Mouse (Mus musculus): ENCODE results near the gene Vma21-ps.
"Not testable (repeated sequence)": the region's sequence is repeated elsewhere in the genome, so short reads cannot be mapped to it uniquely, and the experiment has no call there.

Vma21-ps gene

DNA sequence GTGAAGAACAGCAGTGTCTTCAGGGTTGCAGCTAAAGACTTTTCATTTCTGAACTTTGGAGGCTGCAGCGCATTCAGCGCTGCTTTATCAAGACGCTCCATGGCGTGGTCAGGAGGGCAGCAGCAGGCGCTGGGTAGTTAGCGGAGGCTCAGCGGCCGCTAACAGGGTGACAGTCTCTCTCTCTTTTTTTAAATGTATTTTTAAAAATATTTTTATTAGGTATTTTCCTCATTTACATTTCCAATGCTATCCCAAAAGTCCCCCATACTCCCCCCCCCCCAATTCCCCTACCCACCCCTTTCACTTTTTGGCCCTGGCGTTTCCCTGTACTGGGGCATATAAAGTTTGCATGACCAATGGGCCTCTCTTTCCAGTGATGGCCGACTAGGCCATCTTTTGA, at the start of gene Vma21-ps:
TSS of gene Vma21-ps (minus strand) at position 101 of the 400 bp plus-strand sequence.
- DNase-seq: not testable (repeated sequence)

DNA sequence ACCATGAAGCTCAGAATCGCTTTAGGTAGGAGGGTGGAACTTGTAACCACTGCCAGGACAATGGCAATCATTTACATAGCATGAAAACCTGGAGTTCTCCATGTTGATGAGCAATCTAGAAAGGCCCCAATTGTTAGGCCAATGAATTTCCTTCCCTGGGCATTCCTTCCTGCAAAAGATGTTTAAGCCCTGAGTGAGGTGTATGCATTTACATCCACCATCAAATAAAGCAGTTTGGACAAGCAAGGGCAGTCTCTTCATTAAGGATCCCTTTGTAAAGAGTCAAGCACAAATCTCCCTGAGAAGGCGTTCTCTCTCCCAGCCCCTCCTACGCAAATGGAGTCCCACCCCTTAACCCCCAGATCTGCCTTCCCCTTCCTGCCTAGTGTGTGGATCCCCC, 46.0 kb upstream of the Vma21-ps start:
- DNase-seq: no peak

DNA sequence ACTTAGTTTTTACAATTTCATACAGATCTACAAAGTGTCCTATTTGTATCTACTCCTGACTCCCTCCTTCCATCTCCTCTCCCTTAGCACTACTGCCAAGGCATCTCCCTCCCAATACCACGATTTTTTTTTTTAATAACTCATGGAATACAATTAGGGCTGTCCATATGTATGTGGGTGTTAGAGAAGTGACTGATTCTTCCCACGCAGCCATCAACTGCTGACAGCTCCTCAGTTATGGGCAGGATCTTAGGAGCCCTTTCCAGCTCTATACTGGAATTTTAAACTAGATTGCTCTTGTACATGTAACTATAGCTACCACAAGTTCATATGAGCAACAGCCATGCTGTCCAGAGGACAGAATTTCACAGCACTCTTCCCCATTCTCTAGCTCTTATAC, 33.6 kb upstream of the Vma21-ps start:
- no peak for DNase-seq

DNA sequence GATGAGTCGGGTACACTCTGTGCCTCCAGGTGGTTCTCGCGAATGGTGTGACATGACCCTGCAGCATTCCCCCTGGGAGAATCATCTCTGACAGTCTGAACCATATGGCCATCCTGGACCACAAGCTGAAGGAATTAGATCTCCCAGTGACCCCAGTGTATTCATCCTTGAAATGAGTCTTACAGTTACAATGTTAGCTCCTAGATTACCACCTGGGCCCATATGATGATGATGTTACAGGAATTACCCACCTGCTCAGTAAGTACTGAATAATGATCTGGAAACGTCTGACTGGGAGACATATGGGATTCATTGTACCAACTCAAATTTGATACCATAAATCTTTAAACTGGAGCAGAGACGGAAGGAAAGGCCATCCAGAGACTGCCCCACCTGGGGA, 29.4 kb upstream of the Vma21-ps start:
- DNase-seq: no peak

DNA sequence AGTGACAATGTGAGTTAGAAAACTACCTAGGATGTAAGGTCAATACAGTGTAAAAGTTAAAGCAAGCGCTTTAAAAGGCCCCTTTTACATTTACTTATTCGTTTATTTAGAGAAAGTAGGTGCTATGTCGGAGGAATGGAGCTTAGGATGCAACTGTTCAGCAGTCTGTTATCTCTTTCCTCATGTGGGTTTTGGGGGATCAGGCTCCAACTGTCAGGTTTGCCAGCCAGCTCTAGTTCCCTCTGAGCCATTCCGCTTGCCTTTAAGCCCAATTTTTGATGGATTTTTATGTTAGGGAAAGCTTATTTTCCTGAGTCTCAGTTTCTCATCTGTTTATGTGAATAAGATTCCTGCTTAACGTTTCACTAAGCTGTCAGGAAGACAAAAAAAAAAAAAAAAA, 22.3 kb upstream of the Vma21-ps start:
- DNase-seq: no peak

DNA sequence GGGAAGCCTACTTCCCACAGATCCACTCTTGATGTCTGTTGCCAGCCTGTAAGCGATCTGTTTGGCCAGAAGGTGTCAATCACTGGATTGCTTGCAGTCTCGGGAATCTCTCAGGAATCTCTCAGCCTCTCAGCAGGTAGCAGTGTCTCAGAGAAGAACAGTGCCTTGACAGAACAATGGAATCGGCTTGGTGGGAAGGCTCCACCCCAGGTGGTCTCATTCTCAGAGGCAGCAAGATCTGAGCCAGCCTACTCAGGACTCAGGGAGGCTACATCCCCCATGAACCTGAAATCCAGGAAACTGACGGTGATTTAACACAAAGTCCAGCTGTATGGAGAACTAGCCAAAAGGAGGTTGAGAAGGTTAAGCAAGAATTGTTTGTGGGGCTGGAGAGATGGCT, 20.5 kb upstream of the Vma21-ps start:
- DNase-seq: no peak

DNA sequence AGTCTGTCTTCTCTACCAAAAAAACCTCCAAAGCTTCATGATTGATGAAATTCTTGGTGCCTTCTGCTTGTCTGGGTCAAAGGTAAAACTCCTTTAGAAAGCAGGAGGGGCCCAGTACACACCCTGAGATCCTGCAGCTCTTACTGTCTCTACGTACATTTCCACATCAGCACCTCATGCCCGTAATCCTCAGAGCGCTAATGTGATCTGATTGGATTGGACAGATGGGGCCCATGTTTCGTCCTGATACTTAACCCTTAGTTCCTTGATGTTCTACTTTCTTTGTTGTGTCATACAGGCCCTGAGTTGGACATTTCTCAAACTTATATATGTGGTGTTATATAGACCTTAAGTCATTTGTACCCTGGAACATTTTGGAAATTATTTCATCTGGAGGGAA, 9.6 kb downstream of the Vma21-ps start:
- DNase-seq: no peak

DNA sequence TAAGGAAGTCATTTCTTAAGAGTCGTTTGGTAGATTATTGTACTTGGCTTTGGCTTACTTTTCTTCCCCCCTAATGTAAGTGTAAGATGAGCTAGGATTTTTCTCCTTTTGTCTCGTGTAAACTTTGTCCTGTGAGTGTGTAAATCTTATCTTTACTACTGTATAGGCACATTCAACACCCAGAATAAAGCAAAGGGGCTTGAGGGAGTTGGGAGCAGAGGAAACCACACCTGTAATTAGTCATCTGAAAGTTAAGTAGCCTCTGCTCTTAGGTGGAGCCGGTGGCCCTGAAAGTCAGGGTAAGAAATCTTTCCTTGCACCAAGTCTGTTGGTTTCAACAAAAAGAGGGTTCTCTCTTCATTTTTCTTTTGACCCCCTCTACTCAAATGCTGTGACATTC, 23.6 kb downstream of the Vma21-ps start:
- no peak for DNase-seq

DNA sequence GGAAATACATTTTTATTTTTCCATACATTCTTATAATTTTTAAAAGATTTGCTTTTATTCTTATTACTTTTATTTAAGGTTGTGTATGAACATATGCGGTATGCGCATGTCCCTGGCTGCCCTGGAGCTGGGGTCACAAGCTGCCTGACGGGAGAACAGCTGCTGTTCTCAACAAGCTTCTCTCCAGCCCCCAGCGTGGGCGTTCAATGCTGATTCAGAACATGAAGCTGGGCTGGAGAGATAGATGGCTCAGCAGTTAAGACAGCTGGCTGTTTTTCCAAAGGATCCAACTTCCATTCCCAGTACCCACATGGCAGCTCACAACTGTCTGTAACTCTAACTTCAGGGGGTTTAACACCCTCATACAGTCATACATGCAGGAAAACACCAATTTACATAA, 35.7 kb downstream of the Vma21-ps start:
- DNase-seq: peak; percentile 72

DNA sequence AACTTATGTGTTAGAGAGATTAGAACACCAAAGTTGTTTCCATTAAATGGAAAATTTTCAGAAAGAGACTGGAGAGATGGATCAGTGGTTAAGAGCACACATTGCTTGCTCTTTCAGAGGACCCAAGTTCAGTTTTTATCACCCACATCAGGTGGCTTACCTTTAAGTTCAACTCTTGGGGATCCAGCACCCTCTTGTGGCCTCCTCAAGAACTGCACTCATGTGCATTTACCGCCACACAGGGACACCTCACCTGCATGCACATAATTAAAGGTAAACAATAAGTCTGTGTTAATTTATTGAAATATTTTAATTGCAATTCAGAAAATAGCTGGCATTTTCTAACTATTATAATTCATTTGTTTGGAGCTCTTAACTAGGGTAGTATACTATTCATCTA, 37.3 kb downstream of the Vma21-ps start:
- DNase-seq: no peak

Measured in heart, adult 11 months (tissue).